Mouse (Mus musculus) thymus, postnatal 0 days (tissue): ENCODE measurements around the gene Bmp7. TPM values are rescaled to one million over a fixed set of nuclear protein-coding genes. Genes with fewer than 3 reads are reported as not detected.

ENCODE experiments used
- DNase-seq: peaks from one replicate; pipeline ENCODE4 v3.0.0-alpha.2; 2015; ENCODE audit warnings: low spot score
- polyA plus RNA-seq: library from polyadenylated mRNA; unstranded; fragments of >200 nt; fragmentation: Nextera tagmentation; extraction: Ambion mirVana; gene quantifications from 2 replicates; pipeline ENCODE4 v1.2.1, GENCODE M21; 2015

Bmp7 gene
- polyA plus RNA-seq, 1 experiment from 2014 or later: 7.7 TPM

DNA sequence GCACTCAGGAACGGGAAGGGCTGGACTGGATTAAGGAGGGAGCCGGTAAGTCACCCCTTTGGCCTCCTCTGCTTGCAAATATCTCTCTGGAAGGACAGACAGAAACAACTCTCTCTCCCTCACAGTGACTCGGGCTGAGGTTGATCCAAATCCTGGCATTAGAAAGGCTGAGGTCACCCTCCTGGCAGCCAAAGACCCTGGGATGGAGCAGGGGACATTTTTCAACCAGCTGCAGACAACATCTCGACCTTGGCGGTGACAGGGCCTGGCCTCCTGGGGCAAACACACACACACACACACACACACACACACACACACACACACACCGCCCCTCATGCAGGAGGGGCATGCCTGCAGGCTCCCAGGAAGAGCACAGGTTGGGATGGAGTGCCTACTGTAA lies 29.0 kb downstream of the Bmp7 start:
- no peak for DNase-seq

DNA sequence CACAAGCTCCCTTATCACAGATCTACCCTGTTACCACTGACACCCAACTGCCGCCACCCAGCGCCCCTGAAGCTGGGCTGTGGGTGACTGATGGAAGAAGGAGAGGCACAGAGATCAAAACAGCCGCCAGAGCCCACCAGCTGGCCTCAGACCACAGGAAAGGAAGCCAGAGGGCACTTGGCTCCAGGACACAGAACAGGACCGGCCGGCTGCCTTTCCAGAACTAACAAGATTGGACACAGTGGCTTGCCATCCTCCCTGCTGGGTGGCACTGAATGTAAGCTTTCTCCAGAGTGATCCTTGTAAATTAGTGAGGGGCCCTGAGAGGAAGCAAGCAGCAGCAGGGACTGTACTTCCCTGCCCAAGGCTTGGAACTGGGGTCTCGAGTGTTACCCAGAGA lies 30.7 kb downstream of the Bmp7 start:
- no peak for DNase-seq

DNA sequence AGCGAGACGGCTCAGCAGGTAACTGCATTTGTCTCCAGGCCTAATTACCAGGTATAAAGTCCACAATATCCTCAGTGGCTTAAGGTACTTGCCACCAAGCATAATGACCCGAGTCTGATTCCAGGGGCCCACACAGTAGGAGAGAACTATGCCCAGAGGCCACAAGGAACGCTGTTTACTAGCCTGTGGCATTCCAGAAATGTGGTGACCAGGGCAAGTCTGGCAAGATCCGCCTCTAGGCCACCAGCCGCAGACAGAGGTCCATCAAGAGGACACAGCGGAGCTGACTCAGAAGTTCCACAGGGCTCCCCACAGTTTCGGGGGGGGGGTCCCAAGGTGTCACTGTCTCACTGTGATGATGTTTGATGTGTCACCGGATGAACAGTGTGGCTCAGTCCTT lies 34.0 kb downstream of the Bmp7 start:
- no peak for DNase-seq

DNA sequence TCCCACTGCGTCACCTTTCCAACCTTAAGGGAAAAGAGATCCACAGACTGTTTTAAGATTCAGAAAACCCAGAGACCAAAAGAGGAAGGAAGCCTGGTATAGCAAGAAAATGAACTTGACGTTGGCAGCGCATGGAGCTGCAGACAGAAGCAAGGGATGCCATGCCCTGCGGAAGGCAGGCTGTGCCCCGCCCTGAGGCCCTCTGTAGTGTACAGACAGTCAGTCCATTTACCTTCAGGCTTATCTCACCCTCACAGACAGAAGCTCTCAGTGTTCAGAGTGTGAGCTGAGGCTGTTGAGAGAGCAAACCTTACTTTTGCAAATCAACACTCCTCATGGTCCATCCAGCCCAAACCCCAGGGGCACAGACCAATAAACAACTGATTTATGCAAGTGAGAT lies 35.1 kb downstream of the Bmp7 start:
- DNase-seq: no peak

- DNase-seq: no peak
Measured at GRCm38 (mm10) chr2:172904614-172905013, 35.5 kb downstream of the Bmp7 start.

DNA sequence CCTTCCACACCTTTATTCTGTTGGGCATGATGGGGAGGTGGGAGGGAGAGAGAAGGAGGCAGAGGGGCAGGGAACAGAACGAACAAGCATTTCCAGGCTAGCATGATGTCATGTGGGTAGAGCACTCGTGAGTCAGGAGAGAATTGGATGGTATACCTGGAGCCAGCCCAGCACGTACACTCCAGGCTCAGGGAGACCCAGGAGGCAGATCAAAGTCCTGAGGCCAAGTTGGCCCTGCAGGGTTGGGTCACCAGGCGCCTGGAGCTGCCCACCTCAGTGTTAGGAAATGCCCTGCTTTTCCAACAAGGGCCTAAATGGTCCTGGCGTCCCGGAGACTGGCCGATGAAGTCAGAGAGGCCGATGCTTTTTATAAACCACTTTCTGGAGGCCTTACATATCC lies 36.6 kb downstream of the Bmp7 start:
- DNase-seq: no peak

GRCm38 (mm10) chr2:172900954-172901701 lies 39.0 kb downstream of the Bmp7 start:
- no peak for DNase-seq

DNA sequence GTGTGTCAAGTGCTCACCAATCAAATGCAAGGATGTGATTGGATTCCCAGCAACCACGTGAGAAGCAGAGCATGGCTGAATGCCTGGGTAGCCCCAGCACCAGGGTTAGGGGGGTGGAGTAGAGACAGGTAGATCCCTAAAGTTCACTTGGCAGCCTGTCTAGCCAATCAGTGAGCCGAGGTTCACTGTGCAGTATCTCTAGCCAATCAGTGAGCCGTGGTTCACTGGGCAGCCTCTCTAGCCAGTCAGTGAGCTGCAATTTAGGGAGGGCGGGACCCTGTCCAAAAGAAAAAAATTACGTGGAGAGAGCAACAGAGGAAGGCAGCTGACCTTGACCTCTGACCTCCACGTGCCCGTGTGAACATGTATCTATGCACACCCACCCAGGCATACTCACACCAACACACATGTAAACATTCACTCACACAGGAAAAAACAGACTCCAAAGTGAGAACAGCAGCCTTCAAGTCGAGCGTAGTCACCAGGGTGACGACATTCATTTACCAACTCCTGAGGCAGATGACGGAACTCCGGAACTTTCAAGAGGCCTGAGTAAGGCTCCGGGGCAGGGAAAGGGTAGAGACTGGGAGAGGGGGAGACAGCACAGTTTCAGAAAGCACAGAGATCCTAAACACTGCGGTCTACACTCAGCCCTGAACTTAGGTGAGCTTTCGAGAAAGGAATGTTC lies 50.2 kb downstream of the Bmp7 start:
- DNase-seq: no peak

DNA sequence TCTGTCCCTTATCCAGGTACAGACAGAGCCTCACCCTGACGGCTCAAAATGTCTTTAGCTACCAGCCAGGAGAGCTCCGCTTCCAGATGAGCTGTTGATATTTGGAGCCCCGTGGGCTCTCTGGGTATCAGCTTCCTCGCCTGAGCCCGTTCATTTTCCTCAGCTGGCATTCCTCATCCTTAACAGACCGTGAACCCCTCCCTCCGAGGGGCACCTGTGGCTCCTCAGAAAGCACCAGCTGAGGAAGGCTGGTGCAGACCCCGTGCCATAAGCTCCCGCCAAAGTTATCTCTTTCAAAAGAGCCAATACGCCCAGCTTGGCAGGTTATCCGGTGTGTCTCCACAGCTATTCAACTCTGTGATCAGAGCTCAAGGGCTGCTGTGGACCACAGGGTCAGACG lies 50.9 kb downstream of the Bmp7 start:
- no peak for DNase-seq

- DNase-seq: no peak
Measured at GRCm38 (mm10) chr2:172888147-172888546, 52.0 kb downstream of the Bmp7 start.

DNA sequence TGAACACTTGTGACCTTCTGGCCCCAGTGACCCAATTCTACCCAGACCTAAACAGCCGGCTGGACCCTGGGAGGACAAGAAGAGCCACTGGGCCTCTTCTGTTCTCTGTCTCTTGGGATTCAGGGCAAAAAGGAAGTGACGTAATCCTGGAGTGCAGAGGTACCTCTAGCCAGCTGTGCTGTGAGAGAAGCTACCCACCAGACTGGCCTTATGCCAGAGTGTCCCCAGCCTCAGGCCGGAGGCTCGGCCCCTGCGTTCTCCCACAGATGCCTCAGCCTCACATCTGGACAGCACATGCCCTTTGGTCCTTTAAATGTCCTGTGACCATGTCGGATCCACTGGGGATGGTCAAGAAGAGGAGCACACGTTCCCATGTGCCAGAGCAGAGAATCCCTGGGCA lies 54.3 kb downstream of the Bmp7 start:
- no peak for DNase-seq

DNA sequence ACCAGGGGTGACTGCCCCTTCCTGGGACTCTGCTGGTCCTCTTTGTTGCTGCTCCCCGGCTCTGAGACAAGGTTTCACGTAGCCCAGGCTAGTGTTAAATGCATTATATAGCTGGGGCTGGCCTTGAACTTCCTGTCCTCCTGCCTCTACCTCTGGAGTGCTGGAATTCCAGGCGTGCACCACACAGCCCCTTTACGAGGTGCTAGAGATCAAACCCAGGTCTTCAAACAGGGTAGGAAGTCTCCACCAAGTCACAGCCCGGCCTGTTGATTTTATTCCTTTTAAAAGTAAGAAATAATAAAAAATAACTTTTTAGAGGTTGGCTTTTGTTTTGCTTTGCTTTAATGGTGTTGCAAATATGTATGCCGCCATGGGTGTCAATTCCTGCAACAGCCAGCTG lies 55.5 kb downstream of the Bmp7 start:
- DNase-seq: no peak

DNA sequence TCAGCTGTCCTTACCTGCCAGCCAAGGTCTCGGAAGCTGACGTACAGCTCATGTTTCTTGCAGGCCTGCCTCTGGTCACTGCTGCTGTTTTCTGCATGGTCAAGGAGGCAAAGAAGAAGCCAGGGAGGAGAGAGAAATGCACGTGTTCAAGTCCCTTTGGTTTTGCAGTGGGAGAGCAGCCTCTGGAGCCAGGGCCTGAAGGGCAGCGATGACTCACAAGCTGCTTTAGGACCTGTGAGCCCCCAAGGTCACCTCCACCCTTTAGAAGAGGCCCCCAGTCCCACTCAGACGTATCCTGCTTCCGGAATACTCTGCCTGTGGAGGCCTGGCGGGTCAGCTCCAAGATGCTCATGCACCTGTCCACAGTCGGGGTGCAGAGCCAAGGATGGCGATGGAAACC lies 64.9 kb downstream of the Bmp7 start:
- no peak for DNase-seq

DNA sequence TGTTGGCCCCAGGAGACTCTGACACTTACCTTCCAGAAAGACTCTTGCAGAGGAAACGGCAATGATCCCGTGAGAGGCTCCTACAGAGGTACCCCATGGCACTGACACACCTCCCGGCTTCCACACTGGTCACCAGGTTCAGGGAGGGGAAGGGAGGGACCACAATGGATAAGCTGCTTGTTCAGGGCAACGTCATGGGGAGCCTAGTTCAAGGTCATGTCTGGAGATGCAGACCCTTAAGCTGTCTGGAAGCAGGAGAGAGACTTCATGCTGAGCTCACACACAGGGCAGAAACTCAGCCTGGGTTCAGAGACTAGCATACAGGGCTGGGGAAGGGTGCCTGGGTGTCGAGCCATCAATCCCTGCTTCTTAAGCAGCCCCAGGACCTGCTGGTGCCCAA lies 73.8 kb downstream of the Bmp7 start:
- no peak for DNase-seq

DNA sequence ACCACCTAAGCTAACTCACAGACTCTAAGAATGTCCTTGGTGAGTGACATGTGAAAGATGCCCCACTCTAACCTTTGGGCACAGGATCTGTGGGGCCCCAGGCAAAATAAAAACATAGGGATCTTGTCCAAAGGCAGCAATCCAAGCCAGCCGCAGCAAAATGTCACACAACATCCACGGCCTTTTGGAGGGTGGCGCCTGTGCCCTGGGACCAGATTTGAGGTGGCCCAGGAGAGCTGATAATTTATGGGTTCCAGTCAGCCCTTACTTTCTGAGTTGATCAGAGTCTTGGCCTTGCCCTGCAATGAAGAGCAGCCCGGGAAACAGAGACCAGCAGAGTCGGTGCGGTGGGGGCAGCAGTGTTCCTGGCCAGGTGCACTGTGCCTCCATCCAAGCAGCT lies 75.0 kb downstream of the Bmp7 start:
- no peak for DNase-seq

DNA sequence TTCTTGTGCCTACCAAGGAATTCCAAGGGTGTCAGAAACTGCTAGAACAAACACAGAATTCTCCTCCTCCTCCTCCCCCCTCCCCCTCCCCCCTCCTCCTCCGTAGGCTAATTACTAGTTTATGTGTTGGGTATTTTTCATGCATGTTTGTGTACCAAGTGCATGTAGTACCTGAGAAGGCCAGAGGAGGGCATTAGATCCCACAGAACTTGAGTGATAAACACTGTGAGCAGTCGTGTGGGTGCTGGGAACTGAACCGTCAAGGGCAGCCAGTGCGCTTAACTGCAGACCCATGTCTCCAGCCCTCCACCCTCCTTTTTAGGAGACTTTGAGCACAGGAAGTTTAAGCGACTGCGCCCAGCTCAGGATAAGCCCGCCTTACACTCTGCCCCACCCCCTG lies 75.6 kb downstream of the Bmp7 start:
- DNase-seq: no peak

- DNase-seq: no peak
Measured at GRCm38 (mm10) chr2:172863469-172863856, 76.7 kb downstream of the Bmp7 start.

- DNase-seq: no peak
Measured at GRCm38 (mm10) chr2:172862850-172863468, 77.2 kb downstream of the Bmp7 start.

DNA sequence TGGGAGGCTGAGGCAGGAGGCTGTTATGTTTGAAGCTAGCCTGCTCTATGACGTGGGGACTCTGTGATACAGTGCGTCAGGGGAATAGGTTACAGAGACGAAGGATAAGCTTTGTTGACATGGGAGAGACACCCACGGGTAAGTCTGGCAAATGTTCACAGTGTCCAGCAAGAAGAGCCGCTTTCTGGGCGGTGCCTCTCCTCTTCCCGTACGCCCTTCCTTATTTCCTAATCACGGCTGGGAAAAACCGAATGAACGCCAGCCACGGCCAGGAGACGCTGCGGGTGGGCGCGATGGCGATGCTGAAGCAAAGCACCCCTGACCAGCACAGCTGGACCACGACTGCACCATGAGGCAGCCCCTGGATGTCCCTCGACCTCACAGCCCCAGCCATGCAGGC lies 77.7 kb downstream of the Bmp7 start:
- DNase-seq: no peak

DNA sequence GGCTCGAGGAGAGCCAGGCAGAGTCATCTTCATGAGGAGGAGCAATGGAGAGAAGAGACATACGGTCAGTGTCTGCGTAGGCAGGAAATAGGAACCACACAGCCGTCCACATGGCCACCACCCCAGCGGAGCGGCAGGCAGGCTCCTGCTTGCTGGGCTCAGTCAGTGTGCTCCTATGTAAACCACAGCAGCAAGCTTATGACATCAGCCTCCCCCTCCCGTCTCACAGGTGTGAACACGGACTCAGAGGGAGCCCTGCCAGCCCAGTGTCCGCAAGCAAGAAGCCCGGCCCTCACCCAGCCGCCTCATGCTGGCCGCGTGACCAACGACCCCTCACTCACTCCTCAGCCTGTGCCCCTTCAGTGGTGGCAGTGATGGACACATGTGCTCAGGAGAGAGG lies 78.5 kb downstream of the Bmp7 start:
- DNase-seq: no peak

DNA sequence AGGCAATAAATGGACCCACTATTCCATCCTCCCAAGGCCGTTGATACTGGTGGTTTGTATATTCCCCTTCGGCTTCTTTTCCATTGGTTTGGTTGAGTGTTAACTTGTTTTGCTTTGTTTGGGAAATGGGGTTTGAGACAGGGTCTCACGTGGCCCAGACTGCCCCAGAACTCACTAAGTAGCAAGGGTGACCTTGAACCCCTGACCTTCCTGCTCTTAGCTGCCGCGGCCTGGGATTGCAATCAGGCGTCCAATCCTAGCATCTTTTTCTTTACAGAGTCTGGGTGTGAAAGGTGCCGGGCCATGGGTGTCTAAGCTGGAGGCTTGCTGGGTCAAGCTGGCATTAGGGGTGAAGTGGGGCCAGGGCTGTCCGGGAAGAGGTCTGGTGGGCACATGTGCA lies 79.5 kb downstream of the Bmp7 start:
- no peak for DNase-seq

DNA sequence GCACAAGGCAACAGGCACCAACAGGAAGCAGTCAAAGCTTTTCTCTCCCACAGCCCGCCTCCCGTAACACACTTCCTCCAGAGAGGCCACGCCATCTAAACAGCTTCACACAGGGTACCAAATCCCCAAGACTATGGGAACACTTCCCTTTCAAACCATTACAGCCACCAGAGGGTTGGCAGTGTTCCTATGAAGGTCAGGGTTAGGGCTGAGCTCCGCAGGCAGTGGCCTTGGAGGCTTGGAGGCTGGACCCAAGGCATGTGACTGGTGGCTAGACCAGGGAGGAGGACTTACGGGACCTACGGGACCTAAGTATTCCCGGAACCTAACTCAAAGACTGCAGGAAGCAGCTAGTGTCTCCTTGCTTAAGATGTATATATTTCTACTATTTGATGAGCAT lies 80.0 kb downstream of the Bmp7 start:
- DNase-seq: no peak

- no peak for DNase-seq
Measured at GRCm38 (mm10) chr2:172857048-172857447, 83.1 kb downstream of the Bmp7 start.
